Mouse (Mus musculus) olfactory bulb, adult 2 months (tissue): ENCODE data around the gene Slc6a4.

Experiments used
- CTCF ChIP-seq: fragments of 200-500 bp; IDR thresholded peaks from 2 replicates; pipeline ENCODE4 v1.5.1; 2012; ENCODE audit warnings: low read depth, mild to moderate bottlenecking, low read length, moderate library complexity; ENCODE audit not compliant: insufficient read depth
- POLR2A ChIP-seq: fragments of 200-500 bp; IDR thresholded peaks from 2 replicates; pipeline ENCODE4 v1.6.1; 2012; ENCODE audit warnings: mild to moderate bottlenecking, low read depth, low read length, moderate library complexity; ENCODE audit not compliant: insufficient read depth

DNA sequence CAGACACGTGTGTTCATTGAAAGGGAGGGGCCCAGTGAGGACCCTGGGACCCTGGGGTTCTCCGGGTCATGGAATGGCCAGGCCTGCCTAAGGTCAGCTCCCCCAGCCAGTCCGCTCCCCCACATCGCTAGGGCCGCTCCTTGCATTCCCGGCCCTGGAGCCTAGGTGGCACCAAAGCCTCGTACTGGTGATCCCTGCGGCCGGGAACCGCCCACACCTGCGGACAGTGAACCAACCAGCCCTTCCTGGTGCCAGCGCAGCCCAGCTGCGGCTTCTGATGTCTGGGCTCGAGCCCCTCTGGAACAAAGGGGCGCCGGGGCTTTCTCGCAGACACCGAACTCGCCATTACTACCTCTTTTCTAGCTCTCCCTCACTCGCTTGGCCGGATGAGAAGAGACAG is 1.1 kb upstream of the Slc6a4 start:
- peak; percentile 91 for TF ChIP-seq CTCF
- no peak for TF ChIP-seq POLR2A
